Mouse (Mus musculus) forebrain, embryonic 14.5 days (tissue): ENCODE data around the gene Stpg4. TPM values are rescaled to one million over a fixed set of nuclear protein-coding genes. Genes with fewer than 3 reads are reported as not detected.

Experiments
- ATAC-seq: fragments of 200-750 bp; cut with Nextera tagmentation; 2 replicates; pipeline ENCODE4 v1.8.0; 2017; ENCODE audit warnings: mild to moderate bottlenecking, moderate library complexity
- DNase-seq: peaks from one replicate; pipeline ENCODE4 v3.0.0-alpha.2; 2015; ENCODE audit warnings: low spot score
- H3K27ac ChIP-seq: fragments of 300-500 bp; sonication (generic); 2 replicates; pipeline ENCODE4 v1.5.1; 2014; ENCODE audit warnings: low read depth, mild to moderate bottlenecking, control low read depth, low read length, moderate library complexity
- H3K27me3 ChIP-seq: fragments of 300-500 bp; sonication (generic); replicated peaks from 2 replicates; pipeline ENCODE4 v1.6.1; 2014; ENCODE audit warnings: low read length, control low read depth, mixed read lengths; ENCODE audit not compliant: control insufficient read depth, insufficient read depth
- H3K36me3 ChIP-seq: fragments of 300-500 bp; sonication (generic); 2 replicates; pipeline ENCODE4 v1.6.1; 2014; ENCODE audit warnings: low read length, control low read depth; ENCODE audit not compliant: control insufficient read depth, insufficient read depth
- H3K4me1 ChIP-seq: fragments of 300-500 bp; sonication (generic); 2 replicates; pipeline ENCODE4 v1.6.1; 2014; ENCODE audit warnings: antibody characterized with exemption, low read length, control low read depth; ENCODE audit not compliant: control insufficient read depth, insufficient read depth
- H3K4me2 ChIP-seq: fragments of 300-500 bp; sonication (generic); 2 replicates; pipeline ENCODE4 v1.6.1; 2014; ENCODE audit warnings: mild to moderate bottlenecking, control low read depth, low read length
- H3K4me3 ChIP-seq: fragments of 300-500 bp; sonication (generic); 2 replicates; pipeline ENCODE4 v1.5.1; 2014; ENCODE audit warnings: low read depth, low read length, control low read depth
- H3K9ac ChIP-seq: fragments of 300-500 bp; sonication (generic); 2 replicates; pipeline ENCODE4 v1.6.1; 2014; ENCODE audit warnings: mild to moderate bottlenecking, low read length, control low read depth, moderate library complexity
- H3K9me3 ChIP-seq: fragments of 300-500 bp; sonication (generic); replicated peaks from 2 replicates; pipeline ENCODE4 v1.6.1; 2016; ENCODE audit warnings: low read length, control low read depth, mixed read lengths; ENCODE audit not compliant: control insufficient read depth
- WGBS: fragments of 180-500 bp; shearing (Covaris S2); extraction: QIAGEN DNeasy Blood & Tissue Kit; methylation state at CpG from one replicate; pipeline ENCODE4 v1.1.7; 2014; 5-methylcytosine and 5-hydroxymethylcytosine counted together
- polyA plus RNA-seq: library from polyadenylated mRNA; unstranded; fragments of >200 nt; fragmentation: Nextera tagmentation; extraction: Ambion mirVana; gene quantifications from 2 replicates; pipeline ENCODE4 v1.2.1, GENCODE M21; 2014

The Stpg4 gene
- polyA plus RNA-seq, 1 experiment from 2014 or later, result not detected

DNA sequence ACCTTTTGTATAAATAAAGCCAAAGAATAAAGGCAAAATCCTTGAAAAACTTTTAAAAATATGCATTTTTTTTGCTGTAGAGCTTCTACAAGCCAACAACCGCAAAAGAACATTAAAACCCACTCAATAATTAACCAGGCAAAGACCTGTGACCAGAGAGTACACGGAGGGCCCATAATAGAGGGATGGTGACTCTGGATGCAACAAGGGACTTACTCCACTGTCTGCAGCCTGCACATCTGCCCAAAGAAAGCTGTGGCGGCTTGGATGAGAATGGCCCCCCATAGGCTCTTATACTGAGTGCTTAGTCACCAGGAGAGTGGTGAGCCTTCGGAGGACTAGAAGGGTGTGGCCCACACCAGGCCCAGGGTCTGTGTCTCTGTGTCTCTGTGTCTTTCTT lies 24.1 kb downstream of the Stpg4 start:
- Histone ChIP-seq H3K9ac (no peak overlapping the region), H3K27ac (no peak overlapping the region), H3K36me3 (no peaks in the 10 kb centered on the region), H3K4me1 (no peaks in the 10 kb centered on the region), H3K4me3 (no peak overlapping the region), H3K9me3 (no peaks in the 10 kb centered on the region), H3K27me3 (no peaks in the 10 kb centered on the region), H3K4me2 (no peak overlapping the region)
- ATAC-seq (no peak), DNase-seq (no peak)
- WGBS, result 84% methylated on average over 4 of the region's 4 CpGs

DNA sequence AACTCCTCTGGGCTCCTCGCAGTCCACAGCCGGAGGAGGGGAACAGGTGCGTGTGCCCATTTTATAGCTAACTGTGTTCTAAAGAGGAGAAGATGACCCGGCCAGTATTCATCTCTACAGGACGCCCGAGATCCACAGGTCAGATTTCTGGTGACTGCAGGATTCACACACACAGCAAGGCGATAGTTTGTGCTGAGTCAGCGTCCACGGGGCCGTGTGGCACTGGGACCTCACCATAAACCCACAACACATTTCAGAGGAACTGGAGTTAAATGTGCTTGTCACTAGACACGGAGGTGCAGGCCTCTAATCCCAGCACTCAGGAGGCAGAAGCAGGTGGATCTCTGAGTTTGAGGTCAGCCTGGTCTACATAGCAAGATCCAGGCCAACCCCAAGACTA lies 25.1 kb downstream of the Stpg4 start:
- Histone ChIP-seq H3K27me3 (no peaks in the 10 kb centered on the region), H3K9ac (no peak overlapping the region)
- ATAC-seq, result no peak

DNA sequence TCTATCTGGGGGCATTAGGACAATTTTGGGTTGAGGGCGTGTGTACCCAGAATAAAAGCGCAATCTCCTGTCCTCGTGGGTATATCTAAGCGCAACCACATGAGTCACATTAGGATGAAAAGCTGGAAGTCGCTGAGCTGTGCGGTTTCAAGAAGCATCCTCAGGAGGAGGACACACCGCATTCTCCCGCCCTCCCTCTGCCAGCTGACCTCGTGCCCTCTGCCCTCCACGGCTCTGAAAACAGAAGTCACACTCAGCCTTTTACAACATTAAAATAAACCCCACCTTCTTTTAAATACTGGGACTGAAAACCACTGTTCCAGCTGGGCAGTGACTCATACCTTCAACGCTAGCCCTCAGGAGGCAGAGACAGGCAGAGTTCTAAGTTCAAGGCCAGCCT lies 30.5 kb downstream of the Stpg4 start:
- DNase-seq, result no peak
- ATAC-seq, result no peak
- H3K4me3 ChIP-seq, result no peak overlapping the region
- no peak overlapping the region for H3K27ac ChIP-seq
- H3K27me3 ChIP-seq, result no peaks in the 10 kb centered on the region
- no peaks in the 10 kb centered on the region for H3K36me3 ChIP-seq
- no peaks in the 10 kb centered on the region for H3K4me1 ChIP-seq
- 86% methylated on average over 11 of the region's 11 CpGs for WGBS
- H3K9me3 ChIP-seq, result no peaks in the 10 kb centered on the region
- H3K9ac ChIP-seq, result no peak overlapping the region
- no peak overlapping the region for H3K4me2 ChIP-seq

More for the DNA sequence above, 25.1 kb downstream of the Stpg4 start:
- 91% methylated on average over 11 of the region's 11 CpGs for WGBS
- H3K9me3 ChIP-seq, result no peaks in the 10 kb centered on the region
- no peak for DNase-seq
- no peaks in the 10 kb centered on the region for H3K4me1 ChIP-seq
- no peaks in the 10 kb centered on the region for H3K36me3 ChIP-seq
- H3K4me3 ChIP-seq, result no peak overlapping the region
- H3K27ac ChIP-seq, result no peak overlapping the region
- H3K4me2 ChIP-seq, result no peak overlapping the region

DNA sequence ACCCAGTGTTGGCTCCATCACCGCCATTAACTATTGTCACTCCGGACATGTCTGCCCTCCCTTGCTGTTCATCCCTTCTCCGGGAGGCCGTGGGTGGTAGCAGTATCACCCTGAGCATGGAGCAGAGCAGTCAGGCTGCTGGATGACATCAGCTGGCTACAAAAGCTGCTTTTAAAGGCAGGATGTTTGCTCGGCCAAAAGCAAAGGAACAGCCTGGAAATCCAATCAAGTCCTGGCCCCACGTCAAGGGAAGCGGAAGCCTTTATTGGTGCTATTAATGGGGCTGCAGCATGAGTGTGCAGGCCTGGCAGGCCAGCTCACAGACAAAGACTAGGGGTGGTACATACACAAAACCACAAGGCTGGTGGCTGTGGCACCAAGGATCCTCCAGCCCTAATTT lies 36.3 kb downstream of the Stpg4 start:
- WGBS, result 50% methylated on average over 7 of the region's 7 CpGs
- Histone ChIP-seq H3K36me3 (no peaks in the 10 kb centered on the region), H3K4me1 (no peaks in the 10 kb centered on the region), H3K9ac (no peak overlapping the region), H3K27me3 (no peaks in the 10 kb centered on the region), H3K4me2 (no peak overlapping the region), H3K4me3 (no peak overlapping the region), H3K9me3 (no peaks in the 10 kb centered on the region), H3K27ac (no peak overlapping the region)
- ATAC-seq (0 out of 2 replicates have a peak, but pooled peaks have one; percentile 50), DNase-seq (peak; percentile 56)

DNA sequence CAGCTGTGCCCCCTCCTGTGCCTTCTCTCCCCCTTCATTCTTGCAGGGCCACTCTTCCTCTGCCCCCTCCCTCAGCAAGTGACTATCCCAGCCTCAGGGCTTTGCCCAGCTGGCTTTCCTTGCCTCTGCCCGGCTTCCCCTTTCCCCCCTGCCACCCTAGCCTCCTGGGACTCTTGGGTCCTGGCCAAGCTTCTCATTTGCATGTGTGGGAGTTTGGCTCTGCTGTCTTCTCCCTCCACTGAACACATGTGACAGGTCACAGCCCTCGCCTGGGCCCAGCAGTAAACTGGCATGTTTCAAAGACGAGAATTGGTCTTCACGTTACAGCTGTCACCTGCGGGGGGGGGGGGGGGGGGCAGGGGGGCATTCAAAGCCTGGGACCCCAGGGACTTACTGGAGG lies 40.5 kb downstream of the Stpg4 start:
- Histone ChIP-seq H3K36me3 (no peaks in the 10 kb centered on the region), H3K4me1 (no peaks in the 10 kb centered on the region), H3K4me3 (no peak overlapping the region), H3K4me2 (no peak overlapping the region), H3K9ac (no peak overlapping the region), H3K27me3 (no peaks in the 10 kb centered on the region), H3K27ac (no peak overlapping the region), H3K9me3 (no peaks in the 10 kb centered on the region)
- DNase-seq (peak; percentile 71), ATAC-seq (peak; percentile 68)
- WGBS, result 15% methylated on average over 3 of the region's 5 CpGs

DNA sequence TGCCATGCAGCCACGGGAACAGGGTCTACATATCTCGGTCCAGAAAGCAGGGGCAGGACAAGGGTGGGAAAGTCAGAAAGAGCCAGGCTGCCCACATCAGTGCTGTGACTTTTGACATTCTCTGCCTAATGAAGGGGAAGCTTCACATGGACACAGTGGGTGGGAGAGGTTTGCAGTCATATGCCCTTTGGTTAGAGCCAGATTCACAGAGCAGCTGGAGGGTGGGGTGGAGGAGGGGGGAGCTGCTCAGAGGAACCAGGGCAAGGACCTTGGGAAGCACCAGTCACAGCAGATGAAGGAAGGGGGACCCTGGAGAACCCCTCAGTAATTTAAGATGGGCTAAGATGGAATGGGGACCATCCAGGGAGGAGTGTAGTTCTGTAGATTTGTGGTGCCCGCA lies 41.7 kb downstream of the Stpg4 start:
- Histone ChIP-seq H3K9me3 (no peaks in the 10 kb centered on the region), H3K36me3 (no peaks in the 10 kb centered on the region), H3K4me2 (no peak overlapping the region), H3K27ac (no peak overlapping the region), H3K27me3 (no peaks in the 10 kb centered on the region), H3K4me3 (no peak overlapping the region), H3K4me1 (no peaks in the 10 kb centered on the region), H3K9ac (no peak overlapping the region)
- ATAC-seq (no peak), DNase-seq (no peak)
- WGBS, result 81% methylated on average over 3 of the region's 3 CpGs

DNA sequence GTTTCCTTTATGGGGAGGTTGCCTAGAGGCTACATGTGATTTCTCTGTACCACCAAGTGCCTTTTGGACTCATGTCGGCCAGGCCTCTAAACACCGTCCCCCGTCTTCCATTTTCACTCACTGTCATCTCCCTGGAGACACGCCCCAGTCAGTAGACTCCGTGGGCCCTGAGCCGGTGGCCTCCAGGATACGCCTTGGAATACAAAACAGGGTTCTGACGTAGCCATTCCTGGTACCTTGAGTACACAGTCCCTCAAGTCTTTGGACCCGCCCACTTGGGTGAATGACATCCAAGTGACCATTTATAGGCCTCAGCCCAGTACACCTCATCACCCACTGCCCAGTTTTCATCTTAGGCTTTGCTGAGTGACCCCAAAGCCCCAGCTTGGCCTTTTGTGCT lies 46.9 kb downstream of the Stpg4 start:
- Histone ChIP-seq H3K9ac (no peak overlapping the region), H3K4me2 (no peak overlapping the region), H3K36me3 (no peaks in the 10 kb centered on the region), H3K27me3 (no peaks in the 10 kb centered on the region), H3K4me3 (no peak overlapping the region), H3K9me3 (no peaks in the 10 kb centered on the region), H3K4me1 (peaks cover 19% of the 10 kb centered on the region), H3K27ac (no peak overlapping the region)
- ATAC-seq (no peak), DNase-seq (no peak)
- WGBS, result 84% methylated on average over 9 of the region's 9 CpGs

DNA sequence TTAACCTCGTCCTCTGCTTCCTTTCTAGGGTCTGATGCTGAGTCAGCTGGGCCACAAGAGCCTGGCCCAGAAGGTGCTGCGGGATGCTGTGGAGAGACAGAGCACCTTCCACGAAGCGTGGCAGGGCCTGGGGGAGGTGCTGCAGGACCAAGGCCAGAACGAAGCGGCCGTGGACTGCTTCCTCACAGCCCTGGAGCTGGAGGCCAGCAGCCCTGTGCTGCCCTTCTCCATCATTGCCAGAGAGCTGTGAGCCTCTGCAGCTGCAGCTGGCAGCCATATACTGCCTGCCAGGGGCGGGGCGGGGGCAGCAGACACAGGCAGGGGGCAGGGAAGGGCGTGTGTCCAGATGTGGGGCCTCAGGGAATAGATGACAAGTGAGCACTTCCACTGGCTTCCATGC lies 47.7 kb downstream of the Stpg4 start:
- 70% methylated on average over 10 of the region's 10 CpGs for WGBS
- Histone ChIP-seq H3K27ac (0 out of 2 replicates have a peak overlapping the region, but pooled peaks have one; percentile 40), H3K36me3 (no peaks in the 10 kb centered on the region), H3K9me3 (no peaks in the 10 kb centered on the region), H3K4me3 (no peak overlapping the region), H3K4me2 (no peak overlapping the region), H3K9ac (no peak overlapping the region), H3K4me1 (peaks cover 19% of the 10 kb centered on the region), H3K27me3 (no peaks in the 10 kb centered on the region)
- DNase-seq (no peak), ATAC-seq (no peak)

DNA sequence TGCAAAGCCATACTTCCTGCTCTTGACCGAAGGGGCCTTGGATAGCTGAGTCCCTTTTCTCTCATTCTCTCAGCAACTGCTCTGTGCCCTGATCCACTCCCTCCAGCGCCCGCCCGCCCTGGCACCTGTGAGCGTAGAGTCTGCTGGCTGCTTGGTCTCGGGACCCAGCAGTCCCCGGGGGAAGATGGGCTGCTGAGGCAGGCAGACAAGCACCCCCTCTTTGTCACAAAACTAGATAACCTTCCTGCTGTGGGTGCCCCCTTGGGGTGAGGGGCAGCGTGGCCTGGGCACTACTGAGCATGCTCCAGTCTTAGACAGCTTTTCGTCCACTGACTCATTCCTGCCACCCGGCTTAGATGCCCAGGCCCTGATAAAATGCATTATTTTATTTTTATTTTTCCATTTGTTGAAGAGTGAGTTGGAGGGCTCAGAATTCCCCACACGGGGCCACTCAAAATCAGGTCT lies 48.3 kb downstream of the Stpg4 start:
- Histone ChIP-seq H3K4me2 (no peak overlapping the region), H3K36me3 (no peaks in the 10 kb centered on the region), H3K9me3 (no peaks in the 10 kb centered on the region), H3K27me3 (no peaks in the 10 kb centered on the region), H3K9ac (peak overlapping the region; percentile 17; the same call in 1 of the 2 replicates), H3K4me1 (peaks cover 19% of the 10 kb centered on the region), H3K27ac (peak overlapping the region; percentile 71), H3K4me3 (no peak overlapping the region)
- 73% methylated on average over 11 of the region's 11 CpGs for WGBS
- DNase-seq, result no peak
- ATAC-seq, result no peak
